Mouse (Mus musculus): ENCODE results near the gene Auts2. TPM values are rescaled to one million over a fixed set of nuclear protein-coding genes. Genes with fewer than 3 reads are reported as not detected.

Auts2 gene
- total RNA-seq, 2 experiments from 2014 or later = 117 to 146 TPM

DNA sequence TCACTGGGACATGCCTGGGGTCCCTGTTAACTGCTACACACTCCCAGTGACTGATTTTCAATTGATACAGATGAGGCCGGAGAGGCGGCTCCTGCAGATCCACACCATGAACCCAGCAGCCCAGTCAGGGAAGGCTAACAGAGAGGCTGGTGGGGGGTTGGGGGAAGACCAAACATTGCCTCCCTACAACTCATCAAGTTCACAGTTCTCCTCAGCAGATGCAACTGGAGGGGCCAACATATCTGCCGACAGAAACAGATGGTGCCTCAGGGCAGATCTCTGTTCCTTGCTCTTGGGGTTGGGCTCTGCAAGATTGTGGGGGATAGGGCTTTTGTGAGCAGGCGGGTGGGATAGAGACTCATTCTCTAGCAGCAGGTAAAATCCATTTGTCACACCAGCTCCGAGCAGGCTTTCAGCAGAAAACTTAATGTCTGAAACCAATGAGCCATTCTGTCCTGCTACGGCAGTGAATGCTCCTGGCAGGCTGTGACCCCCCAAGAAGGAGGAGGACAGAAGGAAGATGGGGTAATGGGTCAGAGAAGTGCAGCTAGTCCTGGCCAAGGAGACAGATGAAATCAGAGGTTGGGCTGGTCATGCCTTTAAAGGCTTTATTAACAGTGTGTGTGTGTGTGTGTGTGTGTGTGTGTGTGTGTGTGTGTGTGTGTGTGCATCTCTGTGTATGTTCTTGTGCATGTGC lies 740.7 kb downstream of the Auts2 start:
- intact Hi-C loops (cut with DNase I) = no loop called here
- H3K27ac ChIP-seq = no peak overlapping the region
- TF ChIP-seq CTCF (IDR thresholded peaks at IDR 0.05) = no peak

DNA sequence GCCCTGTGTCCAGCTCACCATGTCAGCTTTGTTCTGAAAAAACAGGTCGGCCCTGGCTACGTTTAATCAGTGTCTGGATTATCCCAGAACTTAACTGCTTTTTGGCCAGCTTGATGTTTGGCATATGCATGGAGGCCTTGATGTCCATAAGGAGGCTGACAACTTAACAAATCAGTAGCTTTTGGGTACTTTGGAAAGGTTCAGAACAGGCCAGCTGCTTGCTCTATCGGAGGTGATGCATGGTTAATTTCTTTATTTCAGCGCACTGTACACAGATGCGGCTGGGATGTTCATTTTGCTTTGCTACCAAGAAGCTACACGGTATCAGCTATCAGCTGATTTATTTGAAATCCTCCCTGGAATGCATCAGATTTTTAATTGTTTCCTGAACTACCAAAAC lies 741.2 kb downstream of the Auts2 start:
- no peak for TF ChIP-seq CTCF (IDR thresholded peaks at IDR 0.05)
- intact Hi-C loops (cut with DNase I) = no loop called here
- no peak overlapping the region for H3K4me3 ChIP-seq
- no peak for DNase-seq (ENCODE audit: extremely low spot score in 1 of 2, low spot score in 2 of 2)
- no peak overlapping the region for H3K27ac ChIP-seq

More for the DNA sequence above, 740.7 kb downstream of the Auts2 start:
- no peak overlapping the region for H3K4me3 ChIP-seq
- no peak for DNase-seq (ENCODE audit: extremely low spot score in 1 of 2, low spot score in 2 of 2)

DNA sequence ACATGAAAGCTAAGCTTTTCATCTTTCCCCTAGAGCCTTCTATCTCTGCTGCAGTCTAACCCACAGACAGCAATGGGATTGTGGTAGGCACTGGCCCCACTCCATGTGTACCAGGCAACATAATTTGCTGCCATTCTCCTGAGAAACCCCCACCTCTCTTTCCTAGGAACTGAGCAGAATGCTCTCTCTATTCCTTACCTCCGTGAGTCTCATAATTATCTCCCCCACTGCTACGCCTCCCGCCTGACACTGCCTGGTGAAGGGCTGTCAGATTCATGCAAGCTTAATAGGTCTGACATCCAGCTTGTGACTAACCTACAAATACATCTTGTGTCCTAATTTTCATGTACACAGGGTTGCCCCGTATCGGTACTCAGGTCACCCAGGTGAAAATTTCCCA lies 744.8 kb downstream of the Auts2 start:
- no peak for TF ChIP-seq CTCF (IDR thresholded peaks at IDR 0.05)
- H3K4me3 ChIP-seq = no peak overlapping the region
- no peak overlapping the region for H3K27ac ChIP-seq
- DNase-seq (ENCODE audit: extremely low spot score in 1 of 2, low spot score in 2 of 2) = no peak
- intact Hi-C loops (cut with DNase I) = no loop called here

DNA sequence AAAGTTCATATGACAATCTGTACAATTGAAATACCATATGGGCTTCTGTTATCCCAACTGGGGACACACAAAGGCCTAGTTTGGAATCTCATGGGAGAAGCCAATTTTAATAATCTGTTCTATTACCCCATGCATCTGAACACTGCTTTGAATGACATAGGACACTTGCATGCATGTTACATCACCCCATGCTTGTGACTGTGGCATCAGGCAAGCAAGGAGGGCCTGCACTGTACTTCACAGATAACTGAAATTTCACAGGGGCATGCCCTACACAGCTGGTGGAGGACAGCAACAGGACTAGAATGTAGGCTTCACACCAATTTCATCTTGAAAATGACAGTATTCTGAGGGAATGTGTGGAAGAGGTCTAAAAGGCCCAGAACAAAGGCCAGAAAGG lies 746.1 kb downstream of the Auts2 start:
- no peak for TF ChIP-seq CTCF (IDR thresholded peaks at IDR 0.05)
- Histone ChIP-seq H3K4me3 (no peak overlapping the region), H3K27ac (no peak overlapping the region)
- DNase-seq (ENCODE audit: extremely low spot score in 1 of 2, low spot score in 2 of 2) = no peak
- intact Hi-C loops (cut with DNase I) = no loop called here

DNA sequence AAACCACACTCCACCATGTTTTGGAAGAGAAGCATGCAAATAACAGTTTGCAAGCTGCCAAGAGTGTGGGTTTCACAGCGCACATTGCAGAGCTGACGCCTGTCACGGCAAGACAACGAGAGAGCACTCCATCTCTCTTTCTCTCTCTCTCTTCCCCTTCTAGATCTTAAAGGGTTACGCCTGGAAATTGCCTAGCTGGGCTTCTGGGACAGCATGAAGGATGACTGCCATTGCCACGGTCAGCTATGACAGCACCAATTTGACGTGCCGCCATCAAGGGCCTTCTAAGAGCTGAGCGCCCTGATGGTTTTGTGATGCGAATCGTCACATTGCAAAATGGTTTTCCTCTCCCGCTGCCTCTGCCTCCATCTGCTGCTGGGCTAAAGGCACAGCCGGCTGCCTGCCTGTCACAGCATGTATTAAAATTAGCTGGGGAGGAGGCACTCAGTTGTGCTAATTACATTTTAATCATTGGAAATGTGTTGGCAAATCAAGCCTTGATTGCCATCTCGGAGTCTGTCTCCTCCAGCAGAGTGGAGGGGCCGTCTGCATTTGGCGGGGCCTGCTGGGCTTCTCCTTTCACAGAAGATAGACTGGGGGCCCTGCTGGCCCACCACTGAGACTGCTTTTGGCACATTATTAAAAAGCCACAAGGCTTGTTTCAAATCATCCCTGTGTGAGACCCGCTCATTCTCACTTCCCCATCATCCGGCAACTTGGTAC lies 748.6 kb downstream of the Auts2 start:
- TF ChIP-seq CTCF (IDR thresholded peaks at IDR 0.05) = peak; percentile 41
- intact Hi-C loops (cut with DNase I) = loop anchor here (1.0 kb wide), 1 partner anchor 19 kb away; no protein-coding TSS in a partner anchor
- H3K27ac ChIP-seq = peak overlapping the region; percentile 86
- H3K4me3 ChIP-seq = no peak overlapping the region
- DNase-seq (ENCODE audit: extremely low spot score in 1 of 2, low spot score in 2 of 2) = peak; percentile 62 to 64

DNA sequence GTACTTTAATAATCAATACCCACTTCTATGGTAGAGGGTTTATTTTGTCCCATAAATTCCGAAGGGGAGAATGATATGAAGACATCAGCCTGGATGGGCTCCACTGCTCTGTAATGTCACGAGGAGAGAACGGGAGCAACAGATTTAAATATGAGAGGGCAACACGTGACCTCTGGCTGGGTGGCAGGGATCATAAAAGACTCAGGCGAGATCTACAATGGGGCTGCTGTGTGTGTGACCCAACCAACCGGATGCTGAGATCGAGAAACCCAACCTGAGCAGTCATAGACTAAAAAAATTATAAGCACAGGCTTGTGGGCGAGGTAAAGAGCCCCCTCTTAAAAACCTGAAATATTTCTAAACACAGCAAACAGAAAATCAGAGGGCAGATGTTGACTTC lies 753.5 kb downstream of the Auts2 start:
- intact Hi-C loops (cut with DNase I) = no loop called here
- DNase-seq (ENCODE audit: extremely low spot score in 1 of 2, low spot score in 2 of 2) = no peak
- Histone ChIP-seq H3K4me3 (no peak overlapping the region), H3K27ac (no peak overlapping the region)
- TF ChIP-seq CTCF (IDR thresholded peaks at IDR 0.05) = no peak

DNA sequence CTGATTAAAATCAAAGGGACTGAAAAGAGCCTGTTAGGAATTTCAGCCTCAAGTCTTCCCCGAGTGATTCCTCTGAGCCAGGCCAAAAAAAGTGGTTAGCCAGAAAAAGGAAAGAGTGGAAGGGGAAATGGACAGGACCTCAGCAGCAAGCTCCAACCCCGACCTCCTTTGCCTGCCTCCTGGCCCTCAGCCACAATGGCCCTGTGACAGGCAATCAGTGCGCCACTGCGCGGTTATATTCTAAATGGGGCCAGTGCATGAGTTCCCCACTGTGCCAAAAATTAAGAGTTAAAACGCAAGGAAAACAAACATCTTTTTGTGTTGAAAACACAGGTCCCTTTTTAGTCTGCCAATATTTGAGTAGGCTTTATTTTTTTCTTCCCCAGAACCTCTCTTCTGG lies 755.1 kb downstream of the Auts2 start:
- H3K4me3 ChIP-seq = no peak overlapping the region
- DNase-seq (ENCODE audit: extremely low spot score in 1 of 2, low spot score in 2 of 2) = no peak
- intact Hi-C loops (cut with DNase I) = no loop called here
- TF ChIP-seq CTCF (IDR thresholded peaks at IDR 0.05) = no peak
- H3K27ac ChIP-seq = no peak overlapping the region

DNA sequence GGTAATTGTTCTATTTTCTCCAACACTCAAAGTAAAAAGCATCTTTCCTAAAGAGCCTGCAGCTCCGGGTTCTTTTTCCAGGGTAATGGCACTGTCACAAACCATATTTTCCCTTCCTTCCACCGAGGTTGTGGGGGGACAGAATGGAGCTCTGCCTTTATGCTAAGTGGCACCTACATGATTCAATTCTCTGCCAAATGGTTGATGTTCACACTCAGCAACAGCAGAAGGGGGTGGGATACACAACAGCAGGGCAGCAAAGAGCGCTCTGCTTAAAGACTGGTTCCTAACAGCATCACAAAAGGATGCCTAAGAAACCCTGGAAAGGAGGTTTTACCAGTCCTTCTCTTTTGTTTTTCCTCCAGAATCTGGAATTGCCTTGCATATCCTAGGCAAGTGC lies 759.9 kb downstream of the Auts2 start:
- no peak overlapping the region for H3K4me3 ChIP-seq
- no peak for DNase-seq (ENCODE audit: extremely low spot score in 1 of 2, low spot score in 2 of 2)
- no peak for TF ChIP-seq CTCF (IDR thresholded peaks at IDR 0.05)
- intact Hi-C loops (cut with DNase I) = no loop called here
- H3K27ac ChIP-seq = peak overlapping the region; percentile 59

DNA sequence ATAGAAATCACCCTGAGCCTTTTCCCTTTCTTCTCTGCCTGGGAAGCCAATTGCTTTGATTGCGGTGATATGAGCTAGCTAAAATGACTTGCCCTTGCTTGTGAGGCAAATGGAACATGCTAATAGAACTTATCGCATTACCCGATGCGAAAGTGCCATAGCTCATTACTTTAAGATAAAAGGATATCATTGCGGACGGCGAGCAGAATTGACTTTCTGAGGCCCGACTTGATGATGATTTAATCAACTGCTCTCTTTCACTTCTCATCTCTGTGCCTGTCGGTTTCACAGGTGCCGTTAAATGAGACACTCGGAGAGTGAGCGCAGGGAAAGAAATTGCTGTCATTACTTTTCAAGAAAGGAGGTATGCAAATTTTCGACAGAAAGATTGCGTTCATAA lies 762.1 kb downstream of the Auts2 start:
- Histone ChIP-seq H3K27ac (no peak overlapping the region), H3K4me3 (no peak overlapping the region)
- no peak for TF ChIP-seq CTCF (IDR thresholded peaks at IDR 0.05)
- no peak for DNase-seq (ENCODE audit: extremely low spot score in 1 of 2, low spot score in 2 of 2)
- intact Hi-C loops (cut with DNase I) = no loop called here

DNA sequence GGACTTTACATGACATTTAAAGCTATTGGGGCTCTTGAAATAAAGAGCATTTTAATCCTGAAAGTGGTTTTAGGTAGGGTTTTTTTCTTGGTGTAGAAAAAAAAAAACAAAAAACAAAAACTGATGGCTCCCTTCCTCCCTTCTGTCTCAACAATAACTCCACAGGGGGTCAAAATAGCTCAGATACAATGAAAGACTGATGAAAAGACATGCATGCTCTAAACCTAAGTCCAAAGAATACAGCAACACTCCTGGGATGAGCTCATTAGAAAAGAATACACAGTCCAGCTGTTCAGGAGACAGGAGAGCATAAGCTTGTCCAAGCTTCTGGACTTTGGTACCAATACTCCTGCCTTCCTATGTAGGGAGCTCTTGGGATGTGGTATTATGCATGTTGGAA lies 764.0 kb downstream of the Auts2 start:
- intact Hi-C loops (cut with DNase I) = no loop called here
- no peak overlapping the region for H3K27ac ChIP-seq
- TF ChIP-seq CTCF (IDR thresholded peaks at IDR 0.05) = no peak
- no peak overlapping the region for H3K4me3 ChIP-seq
- no peak for DNase-seq (ENCODE audit: extremely low spot score in 1 of 2, low spot score in 2 of 2)

DNA sequence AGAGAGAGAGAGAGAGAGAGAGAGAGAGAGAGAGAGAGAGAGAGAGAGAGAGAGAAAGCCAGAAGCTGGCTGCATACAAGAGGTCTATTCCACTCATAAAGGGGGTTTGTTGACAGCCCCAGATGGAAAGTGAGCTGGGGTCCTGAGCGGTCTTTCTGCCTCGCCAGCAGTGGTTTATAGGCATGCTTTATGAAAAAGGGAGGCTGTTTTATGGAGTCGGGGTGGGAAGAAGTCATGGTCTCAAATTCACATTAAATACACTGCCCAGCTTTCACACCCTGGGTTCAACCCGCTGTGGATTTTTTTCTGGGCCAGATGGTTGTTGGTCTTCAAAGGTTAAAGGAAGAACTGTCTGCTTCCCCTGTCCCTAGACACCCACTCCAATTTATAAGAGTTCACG lies 767.5 kb downstream of the Auts2 start:
- no peak for TF ChIP-seq CTCF (IDR thresholded peaks at IDR 0.05)
- DNase-seq (ENCODE audit: extremely low spot score in 1 of 2, low spot score in 2 of 2) = no peak
- intact Hi-C loops (cut with DNase I) = no loop called here
- H3K27ac ChIP-seq = no peak overlapping the region
- H3K4me3 ChIP-seq = no peak overlapping the region

DNA sequence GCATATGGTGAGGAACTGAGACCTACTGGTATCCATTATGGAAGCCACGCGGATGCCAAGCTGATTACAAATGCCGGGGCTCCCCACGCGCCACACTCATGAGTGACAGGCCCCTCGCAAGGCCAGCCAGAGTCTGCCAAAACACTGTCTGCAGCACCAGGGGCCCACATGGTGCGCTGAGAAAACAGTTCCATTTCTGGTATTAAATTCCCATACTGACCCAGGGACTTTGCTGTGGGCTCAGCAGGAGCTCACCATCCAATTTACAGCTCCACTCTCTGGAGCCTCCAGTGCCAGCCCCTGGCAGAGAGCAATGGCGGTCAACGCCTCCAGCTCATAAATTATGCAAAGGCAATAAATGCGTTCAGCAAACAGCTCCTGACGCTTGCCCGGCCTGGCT lies 767.9 kb downstream of the Auts2 start:
- TF ChIP-seq CTCF (IDR thresholded peaks at IDR 0.05) = no peak
- H3K4me3 ChIP-seq = no peak overlapping the region
- DNase-seq (ENCODE audit: extremely low spot score in 1 of 2, low spot score in 2 of 2) = peak in 1 of 2 experiments; percentile 21
- intact Hi-C loops (cut with DNase I) = no loop called here
- H3K27ac ChIP-seq = no peak overlapping the region

DNA sequence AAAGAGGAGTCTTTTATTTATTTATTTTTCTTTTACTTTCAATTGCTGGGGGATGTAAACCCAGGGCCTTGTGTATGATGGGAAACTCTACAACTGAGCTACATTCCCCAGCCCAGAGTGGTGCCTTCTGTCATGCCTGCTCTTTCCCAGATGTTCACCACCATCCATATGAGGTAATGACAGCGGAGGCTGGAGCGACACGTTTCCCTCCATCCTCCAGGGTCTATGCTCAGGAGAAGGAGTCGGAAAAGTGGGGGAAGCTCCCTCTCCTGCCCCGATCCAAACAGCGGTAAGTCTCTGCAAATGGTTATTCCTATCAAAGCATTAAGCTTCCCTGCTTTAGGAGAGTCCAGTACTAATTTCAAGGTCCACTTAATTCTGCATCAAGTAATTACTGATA lies 768.4 kb downstream of the Auts2 start:
- DNase-seq (ENCODE audit: extremely low spot score in 1 of 2, low spot score in 2 of 2) = no peak
- no peak overlapping the region for H3K27ac ChIP-seq
- no peak overlapping the region for H3K4me3 ChIP-seq
- TF ChIP-seq CTCF (IDR thresholded peaks at IDR 0.05) = no peak
- intact Hi-C loops (cut with DNase I) = no loop called here

Data from left cerebral cortex, adult 2 months (tissue).